Mouse (Mus musculus) gastrocnemius, adult 2 months (tissue): Measurements from ENCODE around the gene Cisd2. TPM values are rescaled to one million over a fixed set of nuclear protein-coding genes. Genes with fewer than 3 reads are reported as not detected.
A peak's percentile ranks its signal among the peaks of the same experiment; 100 is the strongest.

Experiments
- DNase-seq: peaks from one replicate; pipeline ENCODE4 v3.0.0; 2022
- H3K27ac ChIP-seq: fragments of 200-600 bp; 2 replicates; pipeline ENCODE4 v1.8.1; 2022; ENCODE audit warnings: mild to moderate bottlenecking
- H3K4me3 ChIP-seq: fragments of 200-600 bp; 2 replicates; pipeline ENCODE4 v1.8.1; 2022; ENCODE audit warnings: mild to moderate bottlenecking, moderate library complexity
- CTCF ChIP-seq: fragments of 200-600 bp; IDR thresholded peaks from 2 replicates; pipeline ENCODE4 v1.8.1; 2022; ENCODE audit warnings: antibody characterized with exemption, mild to moderate bottlenecking, moderate library complexity
- intact Hi-C: fragments of 180-260 bp; cut with DNase I; formaldehyde crosslinking; loops from one replicate; pipeline ENCODE4 v1.15.1; 2025
- long read RNA-seq, 2 experiments: library from polyadenylated mRNA; stranded (forward); transcript quantifications; one replicate each; pipeline ENCODE4 v2.0.0; 2021
- total RNA-seq, 2 experiments: library from RNA; stranded (reverse); gene quantifications; 2 replicates each; pipeline ENCODE4 v1.2.3; 2021

Gene Cisd2
- total RNA-seq: 10 to 100 TPM; 30.2 to 36.9 TPM
- long read RNA-seq, experiment 1, transcript Cisd2-201 (3 exons, 3,361 nt): major isoform, 41 of 48 reads
- long read RNA-seq, experiment 1, partial matches to known transcripts: 0 of 48 reads
- long read RNA-seq, experiment 1, other reads (novel, unspliced or antisense): 4 of 48 reads
- long read RNA-seq, experiment 2, transcript Cisd2-201 (3 exons, 3,361 nt): major isoform, 48 of 52 reads
- long read RNA-seq, experiment 2, partial matches to known transcripts: 0 of 52 reads
- long read RNA-seq, experiment 2, other reads (novel, unspliced or antisense): 3 of 52 reads

DNA sequence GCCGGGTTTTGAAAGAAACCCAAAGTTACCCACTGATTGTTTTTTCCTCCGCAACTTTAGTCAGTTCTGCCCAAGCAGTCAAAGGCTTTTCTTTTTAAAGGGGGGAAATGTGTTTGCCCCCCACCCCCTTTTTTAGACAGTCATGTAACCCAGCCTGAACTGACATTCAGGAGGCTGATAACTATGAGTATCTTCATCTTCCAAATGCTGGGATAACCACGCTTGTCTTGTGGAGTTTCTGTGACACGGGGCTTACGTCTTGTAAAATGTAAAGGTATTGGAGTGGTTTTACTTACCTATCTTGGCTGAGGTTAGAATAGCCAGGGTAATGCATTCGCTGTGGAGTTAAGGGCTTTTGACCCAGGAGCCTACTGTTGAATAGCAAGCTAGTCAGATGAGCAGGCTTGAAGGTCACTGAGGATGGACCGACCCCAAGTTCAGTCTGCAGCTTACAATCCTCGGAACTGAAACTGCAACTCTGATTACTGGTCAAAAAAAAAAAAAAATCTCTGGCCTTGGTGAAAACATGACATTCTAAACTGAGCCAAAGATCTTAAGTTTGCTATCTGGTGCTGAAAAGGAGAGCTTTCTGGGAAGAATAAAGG, at the start of gene Cisd2:
Gene Cisd2, minus strand, starts transcription at position 318 of the 605 bp plus-strand sequence.
- intact Hi-C loops: loop anchor here (1.0 to 10.0 kb wide), 3 partner anchors 15 to 271 kb away; partner anchors contain the start of genes Nfkb1 and Ube2d3
- peak within 1 kb of the TSS; percentile 84 for H3K4me3 ChIP-seq
- H3K27ac ChIP-seq: peak within 1 kb of the TSS; percentile 99
- no peak for TF ChIP-seq CTCF
- no peak for DNase-seq

DNA sequence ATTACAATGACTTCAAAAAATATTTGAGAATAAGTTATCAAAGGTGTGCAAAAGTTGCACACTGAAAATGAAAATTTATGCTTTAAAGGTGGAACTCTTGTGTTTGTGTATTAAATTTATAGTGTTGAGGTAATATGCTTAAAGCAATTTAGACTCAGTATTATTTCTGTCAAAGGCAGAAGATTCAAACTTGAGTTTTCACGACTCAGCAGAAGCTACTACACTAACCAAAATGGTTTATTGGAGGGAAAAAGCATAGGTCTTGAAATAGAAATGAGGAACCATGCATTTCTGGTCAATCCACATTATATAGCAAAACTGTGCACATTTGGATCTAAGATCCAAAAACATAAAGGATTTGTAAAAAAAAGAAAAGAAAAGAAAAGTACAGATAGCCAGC, 47.1 kb upstream of the Cisd2 start:
- TF ChIP-seq CTCF: no peak
- intact Hi-C loops: no loop called here
- DNase-seq: no peak
- Histone ChIP-seq H3K4me3 (no peak overlapping the region), H3K27ac (no peak overlapping the region)

DNA sequence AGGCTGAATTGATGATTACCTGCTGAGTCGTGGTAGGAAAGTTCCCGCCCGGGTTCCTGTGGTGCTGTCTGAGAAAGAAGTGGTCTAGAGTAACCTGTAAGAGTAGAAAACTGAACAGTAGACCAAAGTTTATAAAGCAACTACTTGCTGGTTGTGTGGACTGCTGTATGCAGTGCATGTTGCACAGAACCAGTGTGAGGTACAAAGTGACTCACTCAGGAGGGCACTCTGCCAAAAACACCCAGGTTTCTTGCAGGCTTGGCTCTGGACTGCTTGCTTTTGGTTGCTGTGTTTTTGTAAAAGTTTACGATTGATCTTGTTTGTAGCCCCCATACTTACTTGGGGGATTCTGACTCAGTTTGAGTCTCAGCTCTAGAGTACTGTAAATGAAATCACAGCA, 46.2 kb upstream of the Cisd2 start:
- Histone ChIP-seq H3K27ac (no peak overlapping the region), H3K4me3 (no peak overlapping the region)
- intact Hi-C loops: no loop called here
- TF ChIP-seq CTCF: no peak
- DNase-seq: peak; percentile 73

DNA sequence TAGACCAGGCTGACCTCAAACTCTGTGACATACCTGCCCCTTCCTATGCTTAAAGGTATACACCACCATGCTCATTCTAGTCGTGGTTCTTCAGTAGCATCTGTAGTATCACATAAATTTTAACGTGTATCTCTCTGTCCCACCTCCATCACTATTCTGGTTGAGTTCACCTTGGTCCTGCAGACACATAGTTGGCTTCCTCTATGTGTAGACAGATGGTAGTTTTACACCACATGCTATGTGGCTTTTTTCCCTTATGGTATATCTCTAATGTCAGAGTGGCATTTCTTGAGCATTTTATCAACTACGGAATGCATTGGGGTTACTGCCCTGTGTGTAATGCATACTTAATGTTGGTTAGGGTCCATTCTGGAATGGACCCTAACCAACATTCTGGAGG, 45.4 kb upstream of the Cisd2 start:
- intact Hi-C loops: no loop called here
- TF ChIP-seq CTCF: no peak
- DNase-seq: no peak
- Histone ChIP-seq H3K4me3 (no peak overlapping the region), H3K27ac (no peak overlapping the region)

DNA sequence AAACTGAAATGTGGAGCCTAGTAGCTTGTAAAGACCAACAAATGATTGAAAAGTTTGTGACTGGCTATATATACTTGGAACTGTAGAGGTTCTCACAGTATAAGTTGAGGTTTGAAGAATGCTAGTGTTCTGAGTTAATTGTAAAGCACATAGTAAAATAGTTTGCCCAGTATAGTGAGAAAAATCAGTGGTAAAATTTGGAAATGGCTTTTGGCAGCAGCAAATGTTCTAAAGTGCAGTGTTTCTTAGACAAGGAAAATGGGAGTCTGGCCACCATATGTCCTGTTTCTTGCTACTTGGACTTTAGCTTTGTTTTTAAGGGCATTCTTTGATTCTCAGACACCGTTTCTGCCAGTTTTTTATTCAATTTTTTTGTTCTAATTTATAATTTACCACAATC, 44.7 kb upstream of the Cisd2 start:
- no peak for TF ChIP-seq CTCF
- intact Hi-C loops: no loop called here
- no peak overlapping the region for H3K4me3 ChIP-seq
- no peak for DNase-seq
- H3K27ac ChIP-seq: no peak overlapping the region

DNA sequence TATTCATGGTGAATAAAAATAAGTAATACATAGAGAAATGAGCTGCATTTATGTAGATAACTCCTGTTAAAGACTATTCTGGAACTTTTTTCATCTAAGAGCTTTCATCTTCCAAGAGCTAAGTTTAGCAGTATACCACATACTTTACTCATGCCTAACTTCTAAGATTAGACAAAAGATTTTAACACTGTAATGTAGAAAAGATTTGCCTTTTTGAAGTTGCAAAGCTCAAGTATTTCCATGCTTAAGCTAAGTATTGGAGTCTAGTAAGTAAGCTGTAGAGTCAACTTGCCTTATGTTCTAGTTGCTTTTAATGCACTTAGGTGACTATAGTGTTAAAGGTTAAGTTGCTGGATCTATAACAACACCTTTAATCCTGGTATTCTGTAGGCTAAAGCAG, 35.3 kb upstream of the Cisd2 start:
- Histone ChIP-seq H3K27ac (no peak overlapping the region), H3K4me3 (no peak overlapping the region)
- intact Hi-C loops: no loop called here
- no peak for TF ChIP-seq CTCF
- no peak for DNase-seq

DNA sequence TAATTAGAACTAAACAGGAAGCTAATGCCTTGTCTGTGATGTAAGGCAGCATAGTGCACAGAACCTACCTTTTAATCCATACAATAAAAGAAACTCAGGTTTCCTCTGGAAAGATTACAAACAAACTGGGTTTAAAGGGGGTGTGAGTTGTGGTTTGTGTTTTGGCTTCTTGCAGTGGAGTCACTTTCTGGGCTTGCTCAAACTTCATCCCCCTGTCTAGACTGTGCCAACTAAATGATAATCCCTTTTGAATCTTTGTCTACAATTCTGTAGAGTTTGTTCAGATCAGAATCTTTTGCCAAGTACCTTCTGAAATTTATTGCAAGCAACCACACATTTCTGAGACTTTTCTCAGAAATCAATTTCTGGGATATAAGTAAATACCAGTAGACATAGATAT, 21.2 kb upstream of the Cisd2 start:
- no peak for DNase-seq
- Histone ChIP-seq H3K27ac (peak overlapping the region; percentile 36), H3K4me3 (peak overlapping the region; percentile 0)
- no peak for TF ChIP-seq CTCF
- intact Hi-C loops: no loop called here

DNA sequence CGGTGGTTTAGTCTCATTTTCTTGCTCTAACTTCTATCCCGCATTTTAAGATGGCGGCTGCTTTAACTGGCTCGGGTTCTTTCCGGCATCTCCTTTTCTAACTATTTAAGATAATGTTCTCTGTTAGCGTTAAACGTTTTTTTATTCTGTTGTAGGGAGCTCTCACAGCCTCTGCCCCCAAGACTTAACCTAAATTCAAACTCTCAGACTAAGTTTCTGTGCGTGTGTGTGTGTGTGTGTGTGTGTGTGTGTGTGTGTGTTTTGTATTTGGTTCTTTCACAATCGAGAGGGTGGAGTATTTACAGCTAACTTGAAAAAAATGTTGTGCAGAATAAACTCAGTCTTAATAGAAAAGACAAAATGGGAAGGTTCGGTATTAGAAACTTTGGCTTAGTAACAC, 16.9 kb upstream of the Cisd2 start:
- TF ChIP-seq CTCF: no peak
- no peak for DNase-seq
- H3K4me3 ChIP-seq: peak overlapping the region; percentile 97
- intact Hi-C loops: no loop called here
- peak overlapping the region; percentile 99 for H3K27ac ChIP-seq

DNA sequence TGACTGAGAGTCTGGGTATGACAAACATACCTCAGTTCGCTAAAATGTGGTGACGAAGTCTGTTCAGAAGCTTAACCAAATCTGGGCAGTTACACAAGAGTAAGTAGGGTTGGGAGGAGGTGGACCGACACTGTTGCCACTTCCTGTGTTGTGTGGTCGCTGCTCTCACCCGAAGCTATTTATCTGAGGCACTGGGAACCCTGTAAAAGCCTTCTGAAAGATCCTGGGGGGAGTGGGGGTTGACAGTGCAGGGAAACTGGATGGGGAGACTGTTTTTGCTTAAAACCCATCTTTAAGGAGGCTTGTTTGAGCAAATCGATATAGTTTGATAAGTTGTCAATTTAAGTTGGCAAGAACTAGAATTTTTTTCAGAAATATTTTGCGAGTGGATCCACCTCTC, 16.5 kb upstream of the Cisd2 start:
- intact Hi-C loops: no loop called here
- no peak for TF ChIP-seq CTCF
- peak overlapping the region; percentile 97 for H3K4me3 ChIP-seq
- H3K27ac ChIP-seq: peak overlapping the region; percentile 99
- no peak for DNase-seq

DNA sequence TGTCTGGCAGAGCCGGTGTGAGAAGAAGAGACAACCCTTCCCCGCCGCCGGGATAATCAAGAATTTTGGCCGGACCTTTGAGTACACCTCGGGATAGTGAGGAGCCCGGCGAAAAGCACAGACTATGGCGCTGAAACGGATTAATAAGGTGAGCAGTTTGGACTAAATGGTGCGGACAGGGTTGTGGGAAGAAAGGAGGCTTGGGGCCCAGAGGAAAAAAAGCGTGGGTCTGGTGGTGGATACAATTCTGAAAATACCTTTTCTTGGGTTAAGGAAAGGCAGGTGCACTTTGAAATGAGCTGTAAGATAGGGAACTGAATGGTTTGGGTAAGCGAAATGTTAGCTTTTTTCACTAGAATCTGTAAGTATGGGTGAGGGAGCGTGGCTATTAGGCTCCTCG, 15.9 kb upstream of the Cisd2 start:
- peak overlapping the region; percentile 99 for H3K27ac ChIP-seq

DNA sequence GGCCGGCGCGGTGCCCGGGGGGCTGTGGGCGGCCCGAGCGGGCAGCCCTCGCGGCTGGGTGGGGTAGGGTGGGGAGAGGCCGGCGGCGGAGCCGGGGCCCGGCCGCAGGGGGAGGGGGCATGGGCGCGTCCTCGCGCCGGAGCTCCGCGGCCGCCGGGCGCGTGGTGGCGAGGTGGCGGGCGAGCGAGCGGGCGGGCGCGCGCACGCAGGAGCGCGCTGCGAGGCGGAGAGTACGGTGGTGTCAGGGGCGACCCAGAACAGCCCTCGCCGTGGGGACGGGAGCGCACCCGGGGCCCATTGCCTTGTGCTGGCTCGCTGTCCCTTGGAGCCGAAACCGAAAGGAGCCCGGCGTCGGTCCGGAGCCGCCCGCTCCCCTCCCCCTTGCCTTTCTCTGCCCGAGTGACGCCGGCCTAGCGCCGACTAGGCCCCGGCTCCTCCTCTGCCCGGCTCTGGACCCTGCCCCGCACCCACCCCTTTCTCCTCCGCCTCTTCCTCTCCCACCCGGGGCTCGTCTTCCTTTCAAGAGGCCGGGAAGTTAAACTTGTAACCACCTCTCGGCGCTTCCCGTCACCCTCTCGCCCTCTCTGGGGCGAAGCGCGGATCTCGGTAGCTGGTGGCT, 15.3 kb upstream of the Cisd2 start:
- intact Hi-C loops: loop anchor here (1.0 to 5.0 kb wide), 3 partner anchors 16 to 78 kb away; partner anchors contain the start of gene Cisd2
- peak overlapping the region; percentile 99 for H3K27ac ChIP-seq
- TF ChIP-seq CTCF: no peak
- peak overlapping the region; percentile 97 for H3K4me3 ChIP-seq
- DNase-seq: peak; percentile 90

More for the DNA sequence above, 15.9 kb upstream of the Cisd2 start:
- no peak for TF ChIP-seq CTCF
- intact Hi-C loops: loop anchor here (5.0 kb wide), 2 partner anchors 63 to 78 kb away; no protein-coding TSS in a partner anchor
- peak overlapping the region; percentile 97 for H3K4me3 ChIP-seq
- DNase-seq: no peak

DNA sequence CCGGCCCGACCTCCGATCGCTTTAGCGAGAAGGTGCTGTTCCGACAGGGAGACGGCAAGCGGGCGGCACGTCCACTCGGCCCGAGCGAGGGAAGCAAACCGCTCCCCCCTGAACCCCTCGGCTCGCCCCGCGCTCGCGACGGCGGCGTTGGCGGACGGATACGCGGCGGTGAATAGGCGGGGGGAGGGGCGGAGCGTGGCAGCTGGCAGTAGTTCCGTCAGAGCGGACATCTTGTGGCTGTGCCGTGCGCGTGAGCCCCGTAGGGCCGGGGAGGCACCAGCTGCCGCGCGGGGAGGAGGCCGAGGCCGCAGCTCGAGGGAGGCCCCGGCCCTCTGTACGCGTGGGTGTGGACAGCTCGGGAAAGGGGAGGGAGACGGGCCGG, 14.8 kb upstream of the Cisd2 start:
- Histone ChIP-seq H3K27ac (peak overlapping the region; percentile 99), H3K4me3 (peak overlapping the region; percentile 97)
- DNase-seq: peak; percentile 96
- TF ChIP-seq CTCF: no peak
- intact Hi-C loops: loop anchor here (1.0 to 5.0 kb wide), 3 partner anchors 15 to 79 kb away; partner anchors contain the start of gene Cisd2
